ENCODE assay signal across 16 mouse cellular contexts in genomic region chr10:25408136-25408650, GRCm38 (mm10).
"Had no signal": no experiment of that assay in that cellular context is flagged by ENCODE, and none has a peak within 500 bp of the region (broad histone marks: within the 10 kb centered on the region; RNA-seq: fewer than 3 reads in every experiment).

No protein-coding gene starts in this region.

- H3K9me3 ChIP-seq: limb, embryonic 15.5 days; liver, embryonic 12.5 days; midbrain, embryonic 10.5 days; neural tube, embryonic 12.5 days had no signal

- H3K27ac ChIP-seq: layer of hippocampus, adult 2 months; limb, embryonic 15.5 days; liver, embryonic 12.5 days; midbrain, embryonic 10.5 days; neural tube, embryonic 12.5 days had no signal

- H3K27me3 ChIP-seq: limb, embryonic 15.5 days; liver, embryonic 12.5 days; neural tube, embryonic 12.5 days had no signal

- H3K4me1 ChIP-seq: midbrain, embryonic 10.5 days; neural tube, embryonic 12.5 days had no signal

- H3K4me2 ChIP-seq: limb, embryonic 15.5 days; liver, embryonic 12.5 days; lung, embryonic 14.5 days; neural tube, embryonic 12.5 days had no signal

- DNase-seq: kidney, adult 11 months; kidney, adult 9 months; kidney, postnatal 10 days; lung, embryonic 14.5 days; lung, postnatal 10 days; midbrain, embryonic 14.5 days; right cerebral cortex, postnatal 4 days; spleen, adult 18-20 months; thymus, adult 18-20 months; thymus, postnatal 14 days had no signal

- H3K9ac ChIP-seq: limb, embryonic 15.5 days; liver, embryonic 12.5 days; lung, embryonic 14.5 days; neural tube, embryonic 12.5 days had no signal

- ATAC-seq: liver, embryonic 12.5 days had no signal

- H3K4me3 ChIP-seq: layer of hippocampus, adult 2 months; limb, embryonic 15.5 days; liver, embryonic 12.5 days; midbrain, embryonic 10.5 days; myocyte; neural tube, embryonic 12.5 days had no signal

- H3K36me3 ChIP-seq: limb, embryonic 15.5 days; liver, embryonic 12.5 days; midbrain, embryonic 10.5 days; neural tube, embryonic 12.5 days had no signal
